Mouse (Mus musculus): Measurements from ENCODE around the gene Kalrn. TPM values are rescaled to one million over a fixed set of nuclear protein-coding genes. Genes with fewer than 3 reads are reported as not detected.

The Kalrn gene
- polyA plus RNA-seq, 1 experiment: 309 TPM

- peak overlapping the region; percentile 2 for H3K4me3 ChIP-seq (replicated peaks)
- H3K27me3 ChIP-seq (replicated peaks): no peaks in the 10 kb centered on the region
- peaks cover 92% of the 10 kb centered on the region for H3K36me3 ChIP-seq (replicated peaks; ENCODE audit: low read length)
- no peaks in the 10 kb centered on the region for H3K9me3 ChIP-seq
- H3K4me1 ChIP-seq: peaks cover 100% of the 10 kb centered on the region
- no peak for TF ChIP-seq FLI1 (IDR thresholded peaks at IDR 0.05; ENCODE audit: low read length)
- TF ChIP-seq GATA1 (IDR thresholded peaks at IDR 0.05; ENCODE audit: borderline replicate concordance, low read length): no peak
Observed at GRCm38 (mm10) chr16:34057464-34057863, 515.9 kb downstream of the Kalrn start.

GRCm38 (mm10) chr16:34056418-34057111 lies 516.8 kb downstream of the Kalrn start:
- Histone ChIP-seq H3K36me3 (replicated peaks; ENCODE audit: low read length) (peaks cover 92% of the 10 kb centered on the region), H3K4me3 (replicated peaks) (peak overlapping the region; percentile 86), H3K27me3 (replicated peaks) (no peaks in the 10 kb centered on the region), H3K4me1 (peaks cover 100% of the 10 kb centered on the region), H3K9me3 (no peaks in the 10 kb centered on the region)
- TF ChIP-seq FLI1 (IDR thresholded peaks at IDR 0.05; ENCODE audit: low read length): no peak
- no peak for TF ChIP-seq GATA1 (IDR thresholded peaks at IDR 0.05; ENCODE audit: borderline replicate concordance, low read length)

DNA sequence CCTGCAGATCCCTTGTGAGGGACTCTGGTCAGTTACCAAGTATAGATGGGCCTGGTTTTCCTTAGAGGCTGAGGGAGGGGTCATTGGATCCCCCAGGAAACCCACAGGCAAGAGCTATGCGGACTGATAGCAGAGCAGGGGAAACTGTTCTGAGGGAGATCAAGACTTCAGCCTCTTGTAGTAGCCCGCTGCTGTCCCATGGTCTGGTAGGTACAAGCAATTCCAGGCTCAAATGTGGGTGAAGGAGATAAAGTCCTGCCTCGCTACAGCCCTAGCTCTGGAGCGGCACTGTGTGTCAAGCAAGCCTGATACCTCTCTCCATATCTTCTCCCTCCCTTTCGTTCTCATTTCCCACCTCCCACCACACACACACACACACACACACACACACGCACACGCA lies 523.2 kb downstream of the Kalrn start:
- TF ChIP-seq GATA1 (IDR thresholded peaks at IDR 0.05; ENCODE audit: borderline replicate concordance, low read length): peak; percentile 98
- TF ChIP-seq FLI1 (IDR thresholded peaks at IDR 0.05; ENCODE audit: low read length): 0 out of 2 replicates have a peak, but pooled peaks have one; percentile 23
- Histone ChIP-seq H3K4me1 (peaks cover 100% of the 10 kb centered on the region), H3K36me3 (replicated peaks; ENCODE audit: low read length) (peaks cover 98% of the 10 kb centered on the region), H3K4me3 (replicated peaks) (peak overlapping the region; percentile 81), H3K9me3 (no peaks in the 10 kb centered on the region), H3K27me3 (replicated peaks) (no peaks in the 10 kb centered on the region)

GRCm38 (mm10) chr16:34049361-34049760 lies 524.0 kb downstream of the Kalrn start:
- Histone ChIP-seq H3K27me3 (replicated peaks) (no peaks in the 10 kb centered on the region), H3K4me1 (peaks cover 100% of the 10 kb centered on the region)
- TF ChIP-seq GATA1 (IDR thresholded peaks at IDR 0.05; ENCODE audit: borderline replicate concordance, low read length) (no peak), FLI1 (IDR thresholded peaks at IDR 0.05; ENCODE audit: low read length) (no peak)

DNA sequence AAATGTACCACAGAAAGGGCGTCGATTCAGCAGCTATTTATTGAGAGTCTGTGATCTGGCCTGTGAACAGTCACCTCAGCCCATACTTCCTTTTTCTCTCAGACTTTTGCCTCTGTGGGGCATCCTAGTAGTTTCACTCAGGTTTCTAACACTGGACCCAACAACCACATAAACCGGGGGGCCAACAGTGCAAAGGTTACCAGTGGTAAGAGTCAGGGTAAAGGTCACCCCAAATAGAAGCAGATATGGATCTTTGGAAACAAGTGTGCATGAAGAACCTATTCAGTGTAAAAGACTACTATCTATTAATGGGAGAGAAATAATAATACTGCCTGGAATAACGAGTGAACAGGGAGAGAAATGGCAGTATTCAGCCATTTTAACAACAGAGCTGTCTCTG lies 525.1 kb downstream of the Kalrn start:
- Histone ChIP-seq H3K9me3 (no peaks in the 10 kb centered on the region), H3K36me3 (replicated peaks; ENCODE audit: low read length) (peaks cover 98% of the 10 kb centered on the region), H3K4me3 (replicated peaks) (no peak overlapping the region), H3K4me1 (peaks cover 100% of the 10 kb centered on the region), H3K27me3 (replicated peaks) (no peaks in the 10 kb centered on the region)
- TF ChIP-seq FLI1 (IDR thresholded peaks at IDR 0.05; ENCODE audit: low read length) (no peak), GATA1 (IDR thresholded peaks at IDR 0.05; ENCODE audit: borderline replicate concordance, low read length) (no peak)

More at GRCm38 (mm10) chr16:34049361-34049760, 524.0 kb downstream of the Kalrn start:
- peak overlapping the region; percentile 81 for H3K4me3 ChIP-seq (replicated peaks)
- no peaks in the 10 kb centered on the region for H3K9me3 ChIP-seq
- peaks cover 98% of the 10 kb centered on the region for H3K36me3 ChIP-seq (replicated peaks; ENCODE audit: low read length)

GRCm38 (mm10) chr16:34047543-34047942 lies 525.8 kb downstream of the Kalrn start:
- no peaks in the 10 kb centered on the region for H3K27me3 ChIP-seq (replicated peaks)
- no peak overlapping the region for H3K4me3 ChIP-seq (replicated peaks)
- H3K36me3 ChIP-seq (replicated peaks; ENCODE audit: low read length): peaks cover 98% of the 10 kb centered on the region
- H3K4me1 ChIP-seq: peaks cover 100% of the 10 kb centered on the region
- no peaks in the 10 kb centered on the region for H3K9me3 ChIP-seq
- TF ChIP-seq FLI1 (IDR thresholded peaks at IDR 0.05; ENCODE audit: low read length): no peak
- no peak for TF ChIP-seq GATA1 (IDR thresholded peaks at IDR 0.05; ENCODE audit: borderline replicate concordance, low read length)

DNA sequence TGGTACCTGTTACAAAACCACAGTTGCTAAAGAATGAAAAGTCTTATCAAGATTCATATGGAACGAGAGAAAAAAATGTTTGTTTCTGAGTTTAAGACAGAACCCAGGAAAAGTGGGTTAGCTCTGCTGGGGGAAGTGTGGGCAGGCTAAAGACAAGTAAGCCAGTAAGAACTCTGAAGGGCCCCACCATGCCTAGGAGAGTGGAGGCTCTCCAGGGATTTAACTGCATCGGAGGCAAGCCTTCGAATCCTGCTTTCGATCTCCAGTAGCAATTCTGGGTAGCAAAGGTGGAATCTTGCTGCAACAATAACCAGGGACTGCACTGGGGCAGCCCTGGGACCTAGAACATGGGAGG lies 526.3 kb downstream of the Kalrn start:
- H3K9me3 ChIP-seq: no peaks in the 10 kb centered on the region
- H3K27me3 ChIP-seq (replicated peaks): no peaks in the 10 kb centered on the region
- H3K4me3 ChIP-seq (replicated peaks): no peak overlapping the region
- H3K36me3 ChIP-seq (replicated peaks; ENCODE audit: low read length): peaks cover 98% of the 10 kb centered on the region
- TF ChIP-seq GATA1 (IDR thresholded peaks at IDR 0.05; ENCODE audit: borderline replicate concordance, low read length): no peak
- TF ChIP-seq FLI1 (IDR thresholded peaks at IDR 0.05; ENCODE audit: low read length): no peak
- H3K4me1 ChIP-seq: peaks cover 100% of the 10 kb centered on the region

GRCm38 (mm10) chr16:34046268-34047005 lies 526.9 kb downstream of the Kalrn start:
- TF ChIP-seq GATA1 (IDR thresholded peaks at IDR 0.05; ENCODE audit: borderline replicate concordance, low read length): no peak
- no peak for TF ChIP-seq FLI1 (IDR thresholded peaks at IDR 0.05; ENCODE audit: low read length)
- H3K36me3 ChIP-seq (replicated peaks; ENCODE audit: low read length): peaks cover 98% of the 10 kb centered on the region
- H3K4me1 ChIP-seq: peaks cover 100% of the 10 kb centered on the region
- no peaks in the 10 kb centered on the region for H3K9me3 ChIP-seq
- H3K4me3 ChIP-seq (replicated peaks): no peak overlapping the region
- H3K27me3 ChIP-seq (replicated peaks): no peaks in the 10 kb centered on the region

GRCm38 (mm10) chr16:34044539-34044938 lies 528.8 kb downstream of the Kalrn start:
- TF ChIP-seq GATA1 (IDR thresholded peaks at IDR 0.05; ENCODE audit: borderline replicate concordance, low read length) (no peak), FLI1 (IDR thresholded peaks at IDR 0.05; ENCODE audit: low read length) (0 out of 2 replicates have a peak, but pooled peaks have one; percentile 15)
- H3K27me3 ChIP-seq (replicated peaks): no peaks in the 10 kb centered on the region
- peak overlapping the region; percentile 42 for H3K4me3 ChIP-seq (replicated peaks)
- H3K4me1 ChIP-seq: peaks cover 100% of the 10 kb centered on the region
- no peaks in the 10 kb centered on the region for H3K9me3 ChIP-seq
- peaks cover 95% of the 10 kb centered on the region for H3K36me3 ChIP-seq (replicated peaks; ENCODE audit: low read length)

Measured in megakaryocyte, embryonic 14.5 days (primary cell).